Mouse (Mus musculus) heart, postnatal 10 days (tissue): ENCODE measurements around the gene Il2rb. TPM values are rescaled to one million over a fixed set of nuclear protein-coding genes. Genes with fewer than 3 reads are reported as not detected.

Experiments
- DNase-seq, 2 experiments: peaks; one replicate each; pipeline ENCODE4 v3.0.0; 2021
- intact Hi-C: fragments of 180-260 bp; cut with DNase I; formaldehyde crosslinking; loops from one replicate; pipeline ENCODE4 v1.15.1; 2025
- total RNA-seq, 2 experiments: library from RNA; stranded (reverse); gene quantifications; 2 replicates each; pipeline ENCODE4 v1.2.3; 2021

Il2rb gene
- total RNA-seq, 2 experiments from 2014 or later = 0.20 to 0.26 TPM

GRCm38 (mm10) chr15:78486564-78486963 is 8.5 kb downstream of the Il2rb start:
- DNase-seq = no peak
- intact Hi-C loops = no loop called here

DNA sequence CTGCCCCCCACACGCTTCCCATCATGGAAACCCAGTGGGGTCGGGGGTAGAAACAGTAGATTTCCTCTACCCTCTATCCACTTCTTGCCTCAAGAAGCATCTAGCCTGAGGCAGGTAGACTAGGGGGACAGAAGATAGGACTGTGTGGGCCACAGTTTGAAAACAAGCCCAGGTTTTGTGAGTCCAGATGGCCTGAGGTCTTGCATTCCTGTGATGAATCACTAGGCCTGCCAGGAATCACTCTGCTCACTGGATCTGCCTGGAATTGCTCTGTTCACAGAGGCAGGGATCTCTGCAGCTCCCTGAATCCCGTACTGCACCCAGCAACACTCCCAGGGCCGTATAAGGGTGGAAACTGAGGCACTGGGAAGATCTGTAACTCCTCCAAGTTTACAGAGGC is 11.8 kb downstream of the Il2rb start:
- intact Hi-C loops = loop anchor here (2.0 kb wide), 1 partner anchor 17 kb away; no protein-coding TSS in a partner anchor
- DNase-seq = no peak

- intact Hi-C loops = loop anchor here (2.0 kb wide), 1 partner anchor 16 kb away; no protein-coding TSS in a partner anchor
- no peak for DNase-seq
Observed at GRCm38 (mm10) chr15:78482518-78482917, 12.6 kb downstream of the Il2rb start.

GRCm38 (mm10) chr15:78481448-78482000 is 13.5 kb downstream of the Il2rb start:
- peak; percentile 45 to 57 for DNase-seq
- intact Hi-C loops = no loop called here

DNA sequence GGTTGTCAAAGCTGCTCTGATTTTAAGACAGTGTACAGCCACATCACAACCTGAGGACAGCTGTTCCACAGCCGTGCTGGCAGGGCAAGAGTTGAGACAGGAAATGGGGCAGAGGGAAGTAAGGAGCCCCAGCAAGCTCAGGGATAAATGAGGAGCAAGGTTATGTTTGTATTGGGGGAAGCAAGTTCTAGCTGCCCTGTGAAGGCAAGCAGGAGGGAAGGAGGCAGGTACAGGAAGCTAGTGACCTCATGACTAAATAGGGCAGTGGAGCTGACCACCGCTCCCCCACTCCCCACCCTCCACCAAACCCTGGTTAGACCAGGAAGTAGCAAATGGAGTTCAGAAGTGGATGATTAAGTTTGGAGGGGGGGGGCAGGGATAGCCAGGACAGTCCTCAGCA is 14.1 kb downstream of the Il2rb start:
- no peak for DNase-seq
- intact Hi-C loops = no loop called here

- no peak for DNase-seq
- intact Hi-C loops = no loop called here
Observed at GRCm38 (mm10) chr15:78480111-78480510, 15.0 kb downstream of the Il2rb start.

DNA sequence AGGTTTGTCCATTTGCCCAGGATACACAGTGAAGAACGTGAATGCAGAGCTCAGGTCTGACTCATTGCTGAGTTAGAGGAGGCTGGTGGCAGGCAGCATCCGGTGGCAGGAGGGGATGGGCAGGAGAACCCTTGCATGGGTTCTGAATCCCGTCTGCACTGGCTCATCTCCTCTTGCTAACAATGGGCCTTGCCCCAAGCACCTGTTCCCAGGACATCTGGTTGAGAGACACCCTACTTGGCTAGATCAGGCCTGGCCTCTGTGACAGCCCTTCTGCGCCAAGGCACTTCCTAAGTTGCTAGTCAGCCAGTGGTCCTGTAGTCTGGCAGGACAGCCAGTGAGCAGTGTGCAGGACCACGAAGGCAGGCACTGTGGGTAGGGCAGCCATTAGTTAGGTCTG is 15.6 kb downstream of the Il2rb start:
- intact Hi-C loops = no loop called here

DNA sequence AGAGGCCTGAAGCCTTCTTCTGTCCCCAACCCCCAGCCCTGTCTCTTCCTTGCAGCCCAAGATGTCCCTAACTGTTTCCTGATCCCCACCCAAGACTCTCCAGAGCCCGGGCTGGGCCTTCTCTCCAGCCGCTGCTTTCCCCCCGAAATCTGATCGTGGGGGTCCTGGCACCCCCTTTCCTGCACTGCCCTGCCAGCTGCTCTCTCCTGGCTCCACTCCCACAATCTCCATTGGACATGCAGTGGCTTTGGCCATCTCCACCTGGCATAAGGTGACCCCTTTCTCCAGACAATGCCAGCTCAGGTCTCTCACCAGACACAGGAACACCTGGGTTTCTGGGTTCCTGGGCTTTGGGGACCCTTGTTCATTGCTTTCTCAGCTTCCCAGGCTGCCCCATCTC is 17.0 kb downstream of the Il2rb start:
- intact Hi-C loops = no loop called here
- DNase-seq = no peak

More for the DNA sequence above, 15.6 kb downstream of the Il2rb start:
- DNase-seq = no peak

- DNase-seq = no peak
- intact Hi-C loops = no loop called here
Observed at GRCm38 (mm10) chr15:78476878-78477277, 18.2 kb downstream of the Il2rb start.

- intact Hi-C loops = no loop called here
- no peak for DNase-seq
Observed at GRCm38 (mm10) chr15:78475604-78476031, 19.5 kb downstream of the Il2rb start.

DNA sequence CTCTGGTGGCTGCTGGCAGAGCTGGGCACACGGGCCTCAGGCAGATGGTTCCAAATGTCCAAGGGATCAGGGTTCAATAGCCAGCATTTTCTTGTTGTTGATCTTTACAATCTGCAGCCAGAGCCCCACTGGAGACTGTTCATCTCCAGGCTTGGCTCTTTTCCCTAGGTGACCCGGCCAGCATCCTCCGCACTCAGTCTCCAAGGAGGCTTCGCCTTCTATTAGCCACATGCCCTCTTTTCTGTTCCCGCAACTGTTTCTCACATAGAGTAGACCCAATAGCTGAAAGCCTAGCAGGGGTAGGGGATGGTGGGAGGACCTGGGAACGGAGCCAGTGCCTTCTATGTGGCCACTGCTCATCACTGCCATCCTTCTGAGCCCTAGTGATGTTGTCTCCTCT is 21.6 kb downstream of the Il2rb start:
- intact Hi-C loops = no loop called here
- no peak for DNase-seq

GRCm38 (mm10) chr15:78471902-78472301 is 23.2 kb downstream of the Il2rb start:
- DNase-seq = no peak
- intact Hi-C loops = no loop called here

DNA sequence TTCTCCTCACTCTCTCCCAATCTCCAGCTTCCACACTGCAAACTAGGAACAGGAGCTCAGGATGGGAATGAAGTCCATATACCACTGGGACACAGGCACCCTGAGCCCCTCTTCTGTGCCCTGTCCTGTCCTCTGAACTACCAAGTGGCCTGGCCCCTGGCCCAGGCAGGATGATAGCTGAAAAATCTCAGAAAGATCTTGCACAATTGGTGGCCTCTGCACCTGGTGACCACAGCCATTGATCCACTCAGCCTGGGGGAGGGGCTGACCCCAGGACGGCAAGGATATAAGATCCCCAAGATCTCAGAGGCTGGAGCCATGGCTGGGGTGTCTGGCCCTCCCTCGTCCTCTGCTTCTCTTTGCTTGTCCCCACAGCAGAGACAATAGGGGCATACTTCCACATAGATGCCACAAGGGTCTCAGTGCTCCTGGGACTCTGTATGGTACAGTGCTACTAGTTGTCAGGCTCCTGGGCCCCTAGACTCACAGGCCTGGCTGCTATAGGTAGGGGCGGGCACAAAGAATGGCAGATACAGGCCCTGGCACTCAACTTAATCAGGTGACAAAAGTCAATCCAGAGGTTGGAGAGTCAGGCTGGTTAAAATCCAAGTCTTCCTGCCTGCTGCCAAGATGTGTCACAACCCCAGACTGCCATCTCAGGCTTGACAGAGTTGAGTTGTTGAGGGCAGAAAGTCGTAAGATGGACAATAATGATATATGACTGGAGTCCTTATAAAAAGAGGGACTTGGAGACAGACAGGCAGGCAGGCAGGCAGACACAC is 24.4 kb downstream of the Il2rb start:
- intact Hi-C loops = no loop called here
- peak; percentile 40 to 51 for DNase-seq

DNA sequence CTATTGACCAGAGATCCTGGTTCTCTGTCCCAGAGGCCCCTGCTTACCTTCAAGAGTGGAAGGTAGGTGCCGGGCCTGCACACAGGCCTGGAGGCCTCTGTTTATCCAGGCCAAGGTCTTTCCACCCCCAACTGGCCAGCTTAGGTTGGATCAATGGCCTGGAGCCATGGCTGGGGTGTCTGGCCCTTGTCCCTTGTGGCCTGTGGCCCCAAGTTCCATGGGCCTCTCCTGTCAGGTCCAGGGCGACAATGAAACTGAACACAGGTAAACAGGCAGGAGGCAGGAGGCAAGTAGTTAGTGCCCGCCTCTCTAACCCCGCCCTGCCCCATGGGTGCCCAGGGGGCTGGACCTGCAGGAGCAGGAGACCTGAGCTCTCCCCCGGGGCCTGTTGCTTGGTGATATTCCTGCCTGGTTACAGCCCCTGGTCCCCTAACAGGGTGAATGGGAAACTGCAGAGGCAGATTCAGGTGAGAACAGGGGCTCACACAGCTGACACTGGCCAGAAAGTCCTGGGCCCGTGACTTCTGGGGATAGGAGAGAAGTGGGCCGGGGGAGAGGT is 26.6 kb downstream of the Il2rb start, which contains the start of gene Tmprss6:
Tmprss6 (minus strand) TSS at position 256 of the 559 bp plus-strand sequence.
- intact Hi-C loops = no loop called here
- DNase-seq = no peak

DNA sequence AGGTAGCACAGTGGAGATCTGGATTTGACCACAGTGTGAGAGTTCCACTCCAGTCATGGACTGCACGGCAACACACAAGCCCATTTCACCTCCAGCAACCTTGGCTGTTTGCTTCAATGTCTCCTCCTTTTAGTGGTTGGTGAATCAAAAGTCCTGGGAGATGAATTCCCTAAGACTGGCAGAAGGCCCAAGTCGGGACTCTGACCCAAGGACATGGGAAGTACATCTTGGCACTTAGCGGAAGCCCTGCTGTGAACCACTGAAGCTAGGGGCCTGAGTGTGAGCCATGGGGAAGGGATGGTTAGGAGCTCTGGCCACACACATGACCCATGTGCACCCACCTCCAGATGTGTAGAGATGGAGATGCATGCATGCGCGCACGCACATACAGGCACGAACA is 27.5 kb downstream of the Il2rb start:
- intact Hi-C loops = loop anchor here (2.0 kb wide), 1 partner anchor 15 kb away; no protein-coding TSS in a partner anchor
- no peak for DNase-seq

DNA sequence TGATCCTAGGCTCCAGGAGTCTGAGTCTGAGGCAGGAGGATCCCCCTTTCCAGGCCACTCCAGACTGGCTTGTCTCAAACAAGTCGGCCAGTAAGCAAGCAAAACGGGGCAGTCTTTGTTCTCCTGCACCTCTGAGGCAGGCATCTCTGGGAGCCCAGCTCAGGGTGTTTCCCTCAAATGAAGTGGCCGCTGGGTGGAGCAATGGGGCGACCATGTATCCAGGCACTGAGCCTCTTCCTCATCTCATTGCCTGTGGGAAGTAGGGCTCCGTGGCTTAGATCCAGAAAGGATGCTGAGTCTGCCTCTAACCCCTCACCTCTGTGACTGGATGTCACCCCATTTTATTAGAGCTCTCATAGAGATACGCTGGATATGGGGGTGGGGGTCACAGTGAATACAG is 28.3 kb downstream of the Il2rb start:
- intact Hi-C loops = loop anchor here (2.0 kb wide), 1 partner anchor 16 kb away; no protein-coding TSS in a partner anchor
- no peak for DNase-seq

DNA sequence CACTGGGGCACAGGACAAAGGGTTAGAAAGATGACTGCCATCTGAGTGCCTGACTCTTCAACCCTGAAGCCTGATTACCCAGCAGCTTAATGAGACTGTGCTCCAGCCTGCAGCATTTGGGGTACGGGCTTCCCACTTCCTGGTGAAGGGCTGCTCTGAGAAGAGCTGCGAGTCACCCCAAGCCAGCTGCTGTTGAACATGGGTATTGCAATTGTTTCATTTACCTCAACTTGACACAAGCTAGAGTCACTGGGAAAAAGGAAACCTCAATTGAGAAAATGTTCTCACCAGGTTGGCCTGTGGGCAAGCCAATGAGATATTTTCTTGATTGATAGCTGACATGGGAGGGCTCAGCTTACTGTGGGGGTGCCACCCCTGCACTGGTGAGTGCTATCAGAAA is 32.1 kb downstream of the Il2rb start:
- intact Hi-C loops = no loop called here
- no peak for DNase-seq

DNA sequence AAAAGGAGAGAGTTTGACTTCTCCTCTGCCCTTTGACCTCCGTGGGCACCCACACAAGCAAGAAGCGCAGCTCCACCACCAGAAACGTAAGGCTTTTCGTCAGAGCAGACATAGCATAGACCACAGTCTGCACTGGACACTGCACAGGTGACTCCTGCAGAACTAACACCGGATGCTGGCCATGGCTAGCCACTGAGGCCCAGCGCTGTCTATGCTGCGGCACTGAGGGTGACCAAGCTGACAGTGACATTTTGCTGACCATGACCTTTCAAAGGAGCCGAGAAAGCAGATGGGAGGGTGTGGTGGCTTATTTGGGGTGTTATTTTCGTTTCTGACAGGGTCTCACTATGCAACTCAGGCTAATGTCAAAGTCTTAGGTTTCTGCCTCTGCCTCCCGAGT is 37.9 kb downstream of the Il2rb start:
- DNase-seq = no peak
- intact Hi-C loops = no loop called here

DNA sequence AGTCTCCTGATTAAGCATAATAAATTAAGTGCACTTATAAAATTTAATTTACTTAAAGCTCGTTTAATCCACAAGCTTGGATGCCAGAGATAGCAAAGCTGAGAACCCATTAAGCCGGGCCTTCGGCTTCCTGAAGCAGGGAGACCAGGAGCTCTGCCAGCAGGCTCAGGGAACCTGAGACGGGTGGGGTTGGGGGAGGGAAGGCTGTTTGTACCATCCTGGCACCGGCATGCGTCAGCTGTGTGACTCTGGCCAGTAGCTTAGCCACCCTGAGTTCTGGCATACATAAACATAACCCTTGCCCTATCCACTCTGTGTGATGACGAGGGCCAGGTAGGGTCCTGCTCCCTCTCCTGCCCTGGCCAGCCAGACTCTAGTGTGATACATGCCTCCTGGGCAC is 39.0 kb downstream of the Il2rb start:
- DNase-seq = no peak

DNA sequence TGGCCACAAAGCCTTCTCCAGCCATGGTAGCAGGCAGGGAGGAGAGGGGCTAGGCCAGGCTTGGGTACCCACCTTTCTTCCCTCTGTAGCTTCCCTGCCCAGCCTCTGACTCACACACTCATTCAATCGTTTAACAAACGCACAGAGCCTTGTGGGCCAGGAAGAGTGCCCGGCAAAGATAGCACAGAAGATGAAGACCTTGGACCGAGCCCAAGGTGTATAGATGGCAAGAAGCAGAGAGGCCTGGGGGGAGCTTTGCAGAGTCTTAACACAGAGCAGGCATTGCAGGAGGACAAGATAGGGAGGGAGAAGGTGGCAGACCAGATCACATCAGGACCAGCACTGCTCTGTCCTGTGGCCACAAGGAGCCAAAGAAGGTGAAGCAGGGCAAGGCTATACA is 39.9 kb downstream of the Il2rb start:
- DNase-seq = no peak
- intact Hi-C loops = no loop called here

More for the DNA sequence above, 39.0 kb downstream of the Il2rb start:
- intact Hi-C loops = no loop called here

DNA sequence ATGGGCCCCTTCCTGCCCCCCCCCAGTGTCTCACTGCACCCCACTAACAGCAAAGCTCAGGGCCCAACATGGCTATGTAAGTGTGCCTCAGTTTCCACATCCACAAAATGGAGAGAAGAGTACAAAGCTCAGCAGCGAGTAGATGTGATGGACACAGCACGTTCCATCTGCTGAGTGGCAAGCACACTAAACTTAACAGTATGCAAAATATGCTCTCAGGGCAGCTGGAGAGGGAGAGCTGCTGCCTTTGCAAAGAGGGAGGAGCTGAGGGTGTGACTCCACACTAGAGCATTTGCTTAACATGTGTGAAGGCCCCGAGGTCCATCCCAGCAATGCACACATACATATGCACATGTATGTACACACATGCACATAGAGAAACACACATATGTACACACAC is 42.1 kb downstream of the Il2rb start:
- intact Hi-C loops = no loop called here
- no peak for DNase-seq

DNA sequence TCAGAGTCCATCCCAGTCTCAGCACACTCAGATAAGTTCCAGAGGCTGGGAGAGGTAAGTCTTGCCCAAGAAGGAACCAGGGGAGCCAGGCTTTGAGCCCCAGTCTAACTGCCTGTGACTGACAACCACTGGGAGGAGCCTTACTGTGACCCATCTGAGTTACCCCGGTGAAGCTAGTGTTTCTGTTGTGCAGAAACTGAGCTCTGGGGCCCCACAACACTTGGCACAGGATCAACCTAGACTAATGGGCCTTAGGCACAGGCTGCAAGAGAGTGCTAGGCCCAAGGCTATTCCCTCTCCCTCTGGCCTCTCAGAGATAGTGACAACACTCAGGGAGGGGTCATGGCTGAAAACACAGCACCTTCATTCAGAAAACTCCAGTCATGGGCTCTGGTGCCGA is 43.9 kb downstream of the Il2rb start:
- intact Hi-C loops = no loop called here
- no peak for DNase-seq
